Mouse (Mus musculus) midbrain, embryonic 15.5 days (tissue): ENCODE data around the gene Gpat2. TPM values are rescaled to one million over a fixed set of nuclear protein-coding genes. Genes with fewer than 3 reads are reported as not detected.

Experiments
- ATAC-seq: fragments of 200-750 bp; cut with Nextera tagmentation; replicated peaks from 2 replicates; pipeline ENCODE4 v1.8.0; 2017; ENCODE audit warnings: moderate TSS enrichment
- H3K27ac ChIP-seq: fragments of 300-500 bp; sonication (generic); 2 replicates; pipeline ENCODE4 v1.5.1; 2015; ENCODE audit warnings: mild to moderate bottlenecking, inconsistent platforms
- H3K27me3 ChIP-seq: fragments of 300-500 bp; sonication (generic); replicated peaks from 2 replicates; pipeline ENCODE4 v1.6.1; 2015; ENCODE audit warnings: inconsistent platforms
- H3K36me3 ChIP-seq: fragments of 300-500 bp; sonication (generic); replicated peaks from 2 replicates; pipeline ENCODE4 v1.6.1; 2015; ENCODE audit warnings: inconsistent platforms
- H3K4me1 ChIP-seq: fragments of 300-500 bp; sonication (generic); 2 replicates; pipeline ENCODE4 v1.6.1; 2015; ENCODE audit warnings: inconsistent platforms
- H3K4me2 ChIP-seq: fragments of 300-500 bp; sonication (generic); 2 replicates; pipeline ENCODE4 v1.6.1; 2015; ENCODE audit warnings: inconsistent platforms, mild to moderate bottlenecking, moderate library complexity
- H3K4me3 ChIP-seq: fragments of 300-500 bp; sonication (generic); 2 replicates; pipeline ENCODE4 v1.5.1; 2015; ENCODE audit warnings: mild to moderate bottlenecking, inconsistent platforms
- H3K9ac ChIP-seq: fragments of 300-500 bp; sonication (generic); 2 replicates; pipeline ENCODE4 v1.6.1; 2015; ENCODE audit warnings: mild to moderate bottlenecking, inconsistent platforms
- H3K9me3 ChIP-seq: fragments of 300-500 bp; sonication (generic); 2 replicates; pipeline ENCODE4 v1.6.1; 2016; ENCODE audit warnings: inconsistent platforms
- WGBS: fragments of 180-500 bp; shearing (Covaris S2); methylation state at CpG from one replicate; pipeline ENCODE4 v1.1.7; 2015; ENCODE audit warnings: mixed read lengths; 5-methylcytosine and 5-hydroxymethylcytosine counted together
- polyA plus RNA-seq: library from polyadenylated mRNA; unstranded; fragments of >200 nt; fragmentation: Nextera tagmentation; extraction: Ambion mirVana; gene quantifications from 2 replicates; pipeline ENCODE4 v1.2.1, GENCODE M21; 2015

Gene Gpat2
- polyA plus RNA-seq, 1 experiment from 2014 or later: 0.21 TPM

DNA sequence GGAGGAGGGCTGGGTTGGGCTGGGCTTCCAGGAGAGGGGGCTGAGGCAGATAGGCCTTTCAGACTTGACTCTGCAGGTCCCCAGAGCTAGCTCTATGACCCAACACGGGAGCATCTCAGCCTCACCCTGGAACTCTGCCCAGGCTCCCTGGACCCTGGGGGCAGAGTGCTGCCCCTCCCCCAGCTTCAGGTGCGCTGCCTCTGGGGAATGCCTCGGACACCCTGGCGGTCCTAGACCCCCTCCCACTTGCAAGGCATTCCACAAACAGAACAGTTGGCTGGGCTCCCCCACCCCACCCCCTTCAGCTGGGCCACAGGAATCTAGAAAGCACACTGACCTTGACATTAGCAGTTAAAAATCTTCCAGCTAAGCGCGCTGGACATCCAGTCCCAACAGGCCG is 24.7 kb downstream of the Gpat2 start:
- WGBS: 48% methylated on average over 7 of the region's 7 CpGs
- H3K36me3 ChIP-seq: no peaks in the 10 kb centered on the region
- H3K27ac ChIP-seq: no peak overlapping the region
- H3K4me1 ChIP-seq: peaks cover 2% of the 10 kb centered on the region
- no peak overlapping the region for H3K9ac ChIP-seq
- no peak overlapping the region for H3K4me3 ChIP-seq
- H3K4me2 ChIP-seq: no peak overlapping the region
- peaks cover 7% of the 10 kb centered on the region; the same call in 1 of the 2 replicates for H3K27me3 ChIP-seq
- no peak for ATAC-seq
- no peaks in the 10 kb centered on the region for H3K9me3 ChIP-seq

GRCm38 (mm10) chr2:127451748-127452147 is 26.7 kb downstream of the Gpat2 start:
- no peaks in the 10 kb centered on the region for H3K9me3 ChIP-seq
- H3K9ac ChIP-seq: no peak overlapping the region
- WGBS: 50% methylated on average over 6 of the region's 6 CpGs
- H3K4me1 ChIP-seq: no peaks in the 10 kb centered on the region
- H3K4me2 ChIP-seq: no peak overlapping the region
- H3K36me3 ChIP-seq: no peaks in the 10 kb centered on the region
- H3K4me3 ChIP-seq: no peak overlapping the region
- H3K27ac ChIP-seq: no peak overlapping the region
- no peak for ATAC-seq
- H3K27me3 ChIP-seq: peaks cover 7% of the 10 kb centered on the region; the same call in 1 of the 2 replicates

- no peak overlapping the region for H3K4me3 ChIP-seq
- H3K4me1 ChIP-seq: no peaks in the 10 kb centered on the region
- H3K9me3 ChIP-seq: no peaks in the 10 kb centered on the region
- no peak for ATAC-seq
- no peak overlapping the region for H3K9ac ChIP-seq
- no peaks in the 10 kb centered on the region for H3K36me3 ChIP-seq
- H3K27me3 ChIP-seq: peaks cover 7% of the 10 kb centered on the region; the same call in 1 of the 2 replicates
- 78% methylated on average over 9 of the region's 9 CpGs for WGBS
- H3K27ac ChIP-seq: no peak overlapping the region
- H3K4me2 ChIP-seq: no peak overlapping the region
Measured at GRCm38 (mm10) chr2:127453141-127453540, 28.1 kb downstream of the Gpat2 start.

GRCm38 (mm10) chr2:127453764-127454163 is 28.8 kb downstream of the Gpat2 start:
- Histone ChIP-seq H3K4me3 (no peak overlapping the region), H3K27me3 (peaks cover 7% of the 10 kb centered on the region; the same call in 1 of the 2 replicates)
- 3% methylated on average over 5 of the region's 5 CpGs for WGBS

DNA sequence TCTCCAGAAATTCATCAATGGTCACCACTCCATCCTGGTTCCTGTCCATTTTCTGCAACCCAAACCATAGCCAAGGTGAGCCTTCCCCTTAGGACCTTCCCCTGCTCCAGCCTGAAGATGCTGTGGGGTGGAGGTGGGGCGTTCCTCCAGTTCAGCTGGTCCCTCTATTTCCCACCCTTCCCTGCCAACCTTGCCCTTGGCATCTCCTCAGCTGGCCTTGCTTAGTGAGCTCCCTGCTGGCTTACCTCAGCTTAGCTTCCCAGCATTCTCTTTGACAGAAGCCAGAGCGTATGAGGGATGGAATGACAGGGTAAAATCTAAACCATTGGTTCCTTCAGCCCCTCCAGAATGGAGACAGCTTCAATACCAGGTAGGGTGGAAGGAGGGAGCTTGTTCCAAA is 34.3 kb downstream of the Gpat2 start:
- WGBS: 76% methylated on average over 2 of the region's 2 CpGs
- no peak overlapping the region for H3K4me2 ChIP-seq
- H3K27ac ChIP-seq: no peak overlapping the region
- H3K4me3 ChIP-seq: no peak overlapping the region
- H3K27me3 ChIP-seq: no peaks in the 10 kb centered on the region
- no peak overlapping the region for H3K9ac ChIP-seq
- H3K9me3 ChIP-seq: no peaks in the 10 kb centered on the region
- no peak for ATAC-seq
- H3K4me1 ChIP-seq: no peaks in the 10 kb centered on the region
- no peaks in the 10 kb centered on the region for H3K36me3 ChIP-seq

More at GRCm38 (mm10) chr2:127453764-127454163, 28.8 kb downstream of the Gpat2 start:
- no peak overlapping the region for H3K27ac ChIP-seq
- no peaks in the 10 kb centered on the region for H3K36me3 ChIP-seq
- no peaks in the 10 kb centered on the region for H3K4me1 ChIP-seq
- ATAC-seq: no peak
- H3K4me2 ChIP-seq: no peak overlapping the region
- H3K9me3 ChIP-seq: no peaks in the 10 kb centered on the region
- H3K9ac ChIP-seq: no peak overlapping the region

- no peaks in the 10 kb centered on the region for H3K9me3 ChIP-seq
- no peaks in the 10 kb centered on the region for H3K4me1 ChIP-seq
- WGBS: 51% methylated on average over 9 of the region's 9 CpGs
- H3K4me2 ChIP-seq: no peak overlapping the region
- no peak for ATAC-seq
- no peaks in the 10 kb centered on the region for H3K27me3 ChIP-seq
- H3K9ac ChIP-seq: no peak overlapping the region
- H3K4me3 ChIP-seq: no peak overlapping the region
- H3K36me3 ChIP-seq: no peaks in the 10 kb centered on the region
- no peak overlapping the region for H3K27ac ChIP-seq
Measured at GRCm38 (mm10) chr2:127461351-127461750, 36.4 kb downstream of the Gpat2 start.

DNA sequence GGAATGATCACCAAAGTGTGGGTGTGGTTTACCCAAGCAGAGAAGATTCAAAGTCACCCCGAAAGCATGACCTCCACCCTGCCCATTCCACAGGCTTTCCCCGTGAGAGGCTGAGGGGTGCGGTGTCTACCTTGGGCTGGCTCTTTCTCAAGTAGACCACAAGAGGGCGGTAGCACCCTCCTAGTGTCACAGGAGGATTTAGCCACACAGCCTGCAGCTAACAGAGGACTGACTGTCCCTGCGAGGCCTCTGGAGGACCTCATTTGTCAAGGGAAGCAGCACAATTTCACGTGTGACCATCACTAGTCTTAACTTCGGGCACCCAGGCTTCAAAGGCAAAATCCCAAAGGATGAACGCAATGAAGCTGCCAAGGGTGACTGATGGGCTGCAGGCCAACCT is 37.3 kb downstream of the Gpat2 start:
- no peaks in the 10 kb centered on the region for H3K4me1 ChIP-seq
- 16% methylated on average over 8 of the region's 8 CpGs for WGBS
- ATAC-seq: peak; percentile 70
- no peaks in the 10 kb centered on the region for H3K36me3 ChIP-seq
- H3K9ac ChIP-seq: no peak overlapping the region
- H3K9me3 ChIP-seq: no peaks in the 10 kb centered on the region
- no peaks in the 10 kb centered on the region for H3K27me3 ChIP-seq
- no peak overlapping the region for H3K4me3 ChIP-seq
- no peak overlapping the region for H3K27ac ChIP-seq
- H3K4me2 ChIP-seq: no peak overlapping the region

DNA sequence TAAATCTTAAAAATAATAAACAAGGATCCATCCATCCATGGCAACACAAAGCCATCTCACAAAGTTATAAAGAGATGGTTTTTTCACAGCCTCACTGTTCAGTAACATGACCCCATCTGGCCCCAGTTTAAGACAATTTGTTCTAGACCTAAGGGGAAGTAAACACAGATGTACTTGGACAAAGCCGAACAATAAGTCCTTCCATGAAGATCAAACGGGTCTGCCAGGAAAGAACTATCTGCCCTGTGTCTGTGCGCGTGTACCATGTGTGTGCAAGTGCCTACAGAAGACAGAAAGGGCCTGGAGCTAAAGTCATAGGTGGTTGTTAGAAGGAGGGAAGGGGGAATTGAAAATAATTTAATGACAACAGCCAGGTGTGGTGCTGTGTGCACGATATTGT is 45.2 kb downstream of the Gpat2 start:
- H3K9ac ChIP-seq: no peak overlapping the region
- no peak overlapping the region for H3K4me3 ChIP-seq
- no peaks in the 10 kb centered on the region for H3K9me3 ChIP-seq
- no peak for ATAC-seq
- no peak overlapping the region for H3K4me2 ChIP-seq
- no peaks in the 10 kb centered on the region for H3K4me1 ChIP-seq
- no peaks in the 10 kb centered on the region for H3K27me3 ChIP-seq
- H3K36me3 ChIP-seq: no peaks in the 10 kb centered on the region
- no peak overlapping the region for H3K27ac ChIP-seq
- WGBS: 85% methylated on average over 5 of the region's 5 CpGs

DNA sequence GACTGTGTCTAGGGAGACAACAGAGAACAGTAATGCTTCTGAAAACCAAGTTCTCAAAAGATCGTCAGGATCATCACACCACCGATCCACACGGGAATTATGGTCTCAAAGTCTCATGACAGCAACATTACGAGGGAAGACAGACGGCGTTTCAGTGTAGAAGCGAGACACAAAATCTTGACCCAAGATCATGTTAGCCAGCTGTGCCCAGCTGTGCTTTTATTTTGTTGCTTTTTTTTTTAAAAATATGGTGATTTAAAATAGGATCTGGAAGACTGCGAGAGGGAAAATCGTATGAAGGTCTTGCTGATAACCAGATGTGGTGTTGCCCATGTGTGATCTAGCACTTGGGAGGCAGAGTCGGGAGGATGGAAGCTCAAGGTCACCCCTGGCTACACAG is 45.7 kb downstream of the Gpat2 start:
- Histone ChIP-seq H3K27me3 (no peaks in the 10 kb centered on the region), H3K4me1 (no peaks in the 10 kb centered on the region), H3K36me3 (no peaks in the 10 kb centered on the region), H3K9me3 (no peaks in the 10 kb centered on the region), H3K4me3 (no peak overlapping the region), H3K9ac (no peak overlapping the region), H3K4me2 (no peak overlapping the region), H3K27ac (no peak overlapping the region)
- no peak for ATAC-seq
- WGBS: 92% methylated on average over 10 of the region's 10 CpGs

GRCm38 (mm10) chr2:127471281-127471680 is 46.3 kb downstream of the Gpat2 start:
- Histone ChIP-seq H3K27me3 (no peaks in the 10 kb centered on the region), H3K4me1 (no peaks in the 10 kb centered on the region), H3K36me3 (no peaks in the 10 kb centered on the region), H3K4me3 (no peak overlapping the region), H3K9me3 (no peaks in the 10 kb centered on the region), H3K9ac (no peak overlapping the region), H3K4me2 (no peak overlapping the region), H3K27ac (no peak overlapping the region)
- no peak for ATAC-seq
- 88% methylated on average over 8 of the region's 8 CpGs for WGBS

DNA sequence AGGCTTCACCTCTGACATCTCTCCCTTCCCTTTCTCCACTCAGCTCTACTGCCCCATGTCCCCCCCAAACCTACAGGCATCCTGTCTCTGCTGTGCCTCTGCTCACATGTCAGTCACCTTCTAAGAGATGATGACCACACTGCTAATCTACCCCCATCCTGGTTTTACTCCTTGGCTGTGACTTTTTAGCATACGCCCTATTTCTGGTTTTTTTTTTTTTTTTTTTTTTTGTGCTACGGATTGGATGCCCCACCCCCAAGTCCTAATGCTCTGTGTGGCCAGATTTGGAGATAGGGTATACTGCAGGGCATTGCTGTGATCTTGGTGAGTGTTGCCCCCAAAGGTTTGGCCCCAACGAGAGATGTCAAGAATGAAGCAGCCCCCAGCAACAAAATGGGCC is 47.3 kb downstream of the Gpat2 start:
- H3K36me3 ChIP-seq: no peaks in the 10 kb centered on the region
- H3K9me3 ChIP-seq: no peaks in the 10 kb centered on the region
- no peaks in the 10 kb centered on the region for H3K27me3 ChIP-seq
- H3K27ac ChIP-seq: no peak overlapping the region
- 70% methylated on average over 3 of the region's 3 CpGs for WGBS
- H3K4me1 ChIP-seq: no peaks in the 10 kb centered on the region
- no peak overlapping the region for H3K4me3 ChIP-seq
- no peak overlapping the region for H3K4me2 ChIP-seq
- H3K9ac ChIP-seq: no peak overlapping the region
- no peak for ATAC-seq

DNA sequence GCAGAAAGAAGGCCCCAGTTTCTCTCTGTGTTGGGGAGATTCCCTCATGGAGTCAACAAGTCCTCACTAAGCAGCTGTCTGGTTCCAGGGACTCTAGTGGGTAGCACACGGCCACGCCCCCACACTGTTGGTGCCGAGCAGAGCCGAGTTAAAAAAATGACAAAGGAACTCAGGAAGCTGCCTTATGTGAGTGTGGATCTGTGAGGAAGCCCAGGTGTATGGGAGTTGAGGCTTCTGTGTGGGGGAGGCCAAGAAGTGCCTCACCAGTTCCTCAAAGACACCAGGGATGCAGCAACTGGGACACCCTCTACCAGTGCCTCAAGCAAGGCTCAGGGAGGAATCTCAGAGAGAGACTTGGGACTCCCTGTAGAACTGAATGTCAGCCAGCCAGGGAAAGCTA is 54.2 kb downstream of the Gpat2 start:
- H3K4me3 ChIP-seq: no peak overlapping the region
- no peak overlapping the region for H3K9ac ChIP-seq
- H3K27ac ChIP-seq: no peak overlapping the region
- 76% methylated on average over 4 of the region's 4 CpGs for WGBS
- peaks cover 50% of the 10 kb centered on the region for H3K27me3 ChIP-seq
- no peaks in the 10 kb centered on the region for H3K9me3 ChIP-seq
- ATAC-seq: no peak
- H3K4me1 ChIP-seq: peaks cover 24% of the 10 kb centered on the region
- H3K36me3 ChIP-seq: no peaks in the 10 kb centered on the region
- no peak overlapping the region for H3K4me2 ChIP-seq

DNA sequence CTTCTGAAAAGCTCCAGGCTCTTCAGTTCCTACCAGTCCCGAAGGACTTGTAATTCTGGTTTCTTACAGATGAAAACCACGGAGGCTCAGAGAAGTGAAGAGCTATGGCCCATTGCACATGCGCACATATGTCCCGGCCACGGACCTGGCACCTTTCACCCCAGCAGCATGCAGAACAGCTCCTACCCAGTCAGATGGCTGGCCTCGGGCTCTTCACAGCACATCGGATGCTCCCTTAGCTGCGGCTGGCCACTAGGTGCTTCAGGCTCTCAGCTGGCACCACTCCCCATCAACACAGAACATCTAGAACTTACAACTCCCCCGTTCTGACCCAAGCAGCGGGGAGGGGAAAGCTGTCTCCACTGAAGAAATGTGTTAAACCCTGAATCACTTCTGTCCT is 54.8 kb downstream of the Gpat2 start:
- Histone ChIP-seq H3K9ac (no peak overlapping the region), H3K9me3 (no peaks in the 10 kb centered on the region), H3K4me1 (peaks cover 29% of the 10 kb centered on the region), H3K36me3 (no peaks in the 10 kb centered on the region), H3K27me3 (peaks cover 56% of the 10 kb centered on the region), H3K4me2 (no peak overlapping the region), H3K4me3 (no peak overlapping the region), H3K27ac (no peak overlapping the region)
- WGBS: 75% methylated on average over 10 of the region's 10 CpGs
- ATAC-seq: no peak
